Mouse (Mus musculus): Measurements from ENCODE around the gene Hist1h3e.

GRCm38 (mm10) chr13:23581408-23582218 lies 19.4 kb upstream of the Hist1h3e start, which contains the start of gene Hist1h4d:
- no peak for TF ChIP-seq CTCF (conservative IDR thresholded peaks at IDR 0.05; ENCODE audit: insufficient read depth, insufficient read length, low read depth, low read length)
- peak; percentile 97 for TF ChIP-seq POLR2A (IDR thresholded peaks at IDR 0.05; ENCODE audit: low read depth, low read length)

Measured in kidney, adult 2 months (tissue).